Mouse (Mus musculus): ENCODE data around the gene Nit1. TPM values are rescaled to one million over a fixed set of nuclear protein-coding genes. Genes with fewer than 3 reads are reported as not detected.

The Nit1 gene
- polyA plus RNA-seq (2015; fragmentation: Nextera tagmentation; extraction: Ambion mirVana): 51.4 and 52.1 TPM in 2 replicates

DNA sequence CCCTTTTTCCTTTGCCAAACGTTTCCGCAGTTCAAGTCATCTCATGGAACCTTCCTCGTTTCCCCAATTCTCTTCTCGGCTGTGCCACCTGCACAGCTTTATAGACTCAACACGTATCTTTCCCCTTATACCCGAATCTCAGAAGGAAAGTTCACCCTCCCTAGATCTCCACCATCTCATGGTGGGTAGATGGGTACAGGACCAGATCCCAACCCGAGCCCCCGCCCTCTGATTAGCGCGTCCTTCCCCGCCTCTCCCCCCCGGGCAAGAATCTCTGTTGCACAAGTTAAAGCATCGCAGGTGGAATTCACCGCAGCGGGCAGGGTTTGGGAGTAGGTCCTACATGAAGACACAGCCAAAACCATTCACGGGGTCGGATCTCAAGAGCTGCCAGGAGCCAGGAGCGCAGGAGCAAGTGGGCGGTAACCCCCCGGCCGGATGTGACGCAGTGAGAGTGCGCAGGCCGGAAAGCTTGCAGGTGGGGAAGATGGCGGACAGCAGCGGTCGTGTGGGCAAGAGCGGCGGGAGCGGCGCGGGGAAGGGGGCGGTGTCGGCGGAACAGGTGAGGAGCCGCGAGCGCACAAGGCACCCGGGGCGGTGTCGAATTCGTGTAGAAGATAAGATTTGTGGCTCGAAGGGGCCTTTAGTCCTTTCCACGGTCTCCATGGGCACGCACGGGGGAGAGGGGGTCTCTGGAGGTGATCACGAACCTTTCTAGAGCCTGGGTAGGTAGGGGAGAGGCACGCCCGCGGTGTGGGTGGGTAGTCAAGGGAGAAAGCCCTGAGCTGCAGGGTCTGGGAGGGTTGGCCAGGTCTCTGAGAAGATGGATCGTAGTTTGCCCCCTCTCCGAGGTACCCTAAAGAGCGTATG, at the start of gene Nit1, which contains the start of gene Pfdn2:
TSS of gene Nit1 (minus strand) at position 422 of the 870 bp plus-strand sequence.
TSS of gene Pfdn2 (plus strand) at position 446 of the 870 bp plus-strand sequence.
- peak; percentile 93 for ATAC-seq (ENCODE audit: low FRiP score, low read depth)
- peak within 1 kb of the TSS; percentile 73 for H3K9ac ChIP-seq
- no peaks in the 10 kb centered on the region for H3K9me3 ChIP-seq
- H3K4me1 ChIP-seq (replicated peaks): peaks cover 43% of the 10 kb centered on the region
- under 1% methylated on average over 53 of the region's 53 CpGs for WGBS
- peak within 1 kb of the TSS; percentile 87 for H3K27ac ChIP-seq (replicated peaks)
- H3K4me3 ChIP-seq: peak within 1 kb of the TSS; percentile 93
- H3K4me2 ChIP-seq: peak within 1 kb of the TSS; percentile 93
- H3K36me3 ChIP-seq: peaks cover 32% of the 10 kb centered on the region
- H3K27me3 ChIP-seq: no peaks in the 10 kb centered on the region

DNA sequence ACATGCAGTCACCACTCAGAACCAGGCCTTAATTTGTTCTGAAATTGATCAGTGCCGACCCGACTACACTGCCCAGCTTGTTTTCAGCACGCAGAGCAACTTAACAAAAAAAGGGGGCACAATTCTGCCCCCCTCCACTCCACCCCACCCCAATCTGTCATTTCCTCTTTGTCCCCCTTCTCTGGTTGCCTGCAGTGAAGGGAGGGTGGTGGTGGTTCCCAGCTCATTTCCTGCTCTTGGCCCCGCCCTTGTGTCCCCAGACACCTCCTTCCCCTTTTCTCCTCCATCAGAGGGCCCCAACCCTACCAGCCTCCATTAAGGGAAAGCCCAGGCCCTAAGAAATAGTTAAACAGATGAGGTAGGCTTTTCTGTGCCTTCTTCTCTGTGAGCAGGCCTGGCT, 44.7 kb upstream of the Nit1 start:
- no peak overlapping the region for H3K27ac ChIP-seq (replicated peaks)
- H3K9me3 ChIP-seq: no peaks in the 10 kb centered on the region
- H3K27me3 ChIP-seq: no peaks in the 10 kb centered on the region
- no peak for ATAC-seq (ENCODE audit: low FRiP score, low read depth)
- no peaks in the 10 kb centered on the region for H3K4me1 ChIP-seq (replicated peaks)
- no peak overlapping the region for H3K4me3 ChIP-seq
- H3K36me3 ChIP-seq: no peaks in the 10 kb centered on the region
- no peak overlapping the region for H3K4me2 ChIP-seq
- H3K9ac ChIP-seq: no peak overlapping the region
- WGBS: 80% methylated on average over 4 of the region's 4 CpGs

- Histone ChIP-seq H3K4me1 (replicated peaks) (no peaks in the 10 kb centered on the region), H3K27ac (replicated peaks) (no peak within 1 kb of the TSS), H3K27me3 (no peaks in the 10 kb centered on the region), H3K4me2 (no peak within 1 kb of the TSS), H3K9me3 (no peaks in the 10 kb centered on the region), H3K9ac (no peak within 1 kb of the TSS), H3K4me3 (no peak within 1 kb of the TSS), H3K36me3 (no peaks in the 10 kb centered on the region)
- WGBS: 85% methylated on average over 15 of the region's 15 CpGs
- ATAC-seq (ENCODE audit: low FRiP score, low read depth): no peak
These were observed 43.1 kb upstream of the Nit1 start, which contains the start of gene Arhgap30 for GRCm38 (mm10) chr1:171388376-171389102. Gene Arhgap30, plus strand, starts transcription at chr1:171388954.

- no peak overlapping the region for H3K4me3 ChIP-seq
- no peak overlapping the region for H3K4me2 ChIP-seq
- no peaks in the 10 kb centered on the region for H3K4me1 ChIP-seq (replicated peaks)
- H3K27ac ChIP-seq (replicated peaks): no peak overlapping the region
- no peaks in the 10 kb centered on the region for H3K27me3 ChIP-seq
- 22% methylated on average over 6 of the region's 6 CpGs for WGBS
- no peak for ATAC-seq (ENCODE audit: low FRiP score, low read depth)
- H3K9ac ChIP-seq: no peak overlapping the region
- no peaks in the 10 kb centered on the region for H3K9me3 ChIP-seq
- no peaks in the 10 kb centered on the region for H3K36me3 ChIP-seq
These were observed 41.7 kb upstream of the Nit1 start for GRCm38 (mm10) chr1:171387099-171387498.

- H3K27me3 ChIP-seq: 0 out of 2 replicates have a peak, but pooled peaks cover 2% of the 10 kb centered on the region
- H3K9me3 ChIP-seq: no peaks in the 10 kb centered on the region
- H3K4me1 ChIP-seq (replicated peaks): peaks cover 5% of the 10 kb centered on the region
- 73% methylated on average over 9 of the region's 9 CpGs for WGBS
- H3K27ac ChIP-seq (replicated peaks): no peak overlapping the region
- no peak overlapping the region for H3K4me3 ChIP-seq
- H3K4me2 ChIP-seq: no peak overlapping the region
- H3K36me3 ChIP-seq: no peaks in the 10 kb centered on the region
- ATAC-seq (ENCODE audit: low FRiP score, low read depth): no peak
- H3K9ac ChIP-seq: no peak overlapping the region
These were observed 39.7 kb upstream of the Nit1 start for GRCm38 (mm10) chr1:171385171-171385570.

GRCm38 (mm10) chr1:171384361-171384760, 38.9 kb upstream of the Nit1 start:
- Histone ChIP-seq H3K27me3 (0 out of 2 replicates have a peak, but pooled peaks cover 3% of the 10 kb centered on the region), H3K9ac (no peak overlapping the region), H3K36me3 (no peaks in the 10 kb centered on the region), H3K4me2 (no peak overlapping the region), H3K9me3 (no peaks in the 10 kb centered on the region), H3K27ac (replicated peaks) (no peak overlapping the region), H3K4me1 (replicated peaks) (peaks cover 10% of the 10 kb centered on the region), H3K4me3 (no peak overlapping the region)
- no peak for ATAC-seq (ENCODE audit: low FRiP score, low read depth)
- 70% methylated on average over 9 of the region's 9 CpGs for WGBS

GRCm38 (mm10) chr1:171382096-171382620, 36.7 kb upstream of the Nit1 start:
- WGBS: 78% methylated on average over 11 of the region's 11 CpGs
- 0 out of 2 replicates have a peak, but pooled peaks cover 5% of the 10 kb centered on the region for H3K27me3 ChIP-seq
- ATAC-seq (ENCODE audit: low FRiP score, low read depth): no peak

DNA sequence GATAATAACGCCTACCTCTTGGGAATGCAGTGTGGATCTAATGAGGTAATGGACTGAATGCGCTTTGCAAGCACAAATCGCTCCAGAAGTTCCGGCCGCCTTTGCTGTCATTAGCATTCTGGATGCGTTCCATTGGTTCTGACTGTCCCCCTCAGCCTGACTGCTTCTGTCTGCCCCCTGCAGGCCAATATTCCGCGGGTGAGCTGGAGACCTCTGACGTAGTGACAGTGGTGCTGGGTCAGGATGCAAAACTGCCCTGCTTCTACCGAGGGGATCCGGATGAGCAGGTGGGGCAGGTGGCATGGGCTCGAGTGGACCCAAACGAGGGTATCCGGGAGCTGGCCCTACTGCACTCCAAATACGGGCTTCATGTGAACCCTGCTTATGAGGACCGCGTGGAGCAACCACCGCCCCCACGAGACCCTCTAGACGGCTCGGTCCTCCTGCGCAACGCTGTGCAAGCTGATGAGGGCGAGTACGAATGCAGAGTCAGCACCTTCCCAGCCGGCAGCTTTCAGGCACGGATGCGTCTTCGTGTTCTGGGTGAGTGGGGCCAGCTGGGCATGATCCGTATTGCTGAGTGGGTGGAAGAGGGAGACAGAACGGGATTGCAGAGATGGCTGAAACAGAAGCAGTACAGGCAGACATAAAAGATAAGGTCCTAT, 34.6 kb upstream of the Nit1 start:
- H3K4me1 ChIP-seq (replicated peaks): peaks cover 10% of the 10 kb centered on the region
- 0 out of 2 replicates have a peak, but pooled peaks cover 5% of the 10 kb centered on the region for H3K27me3 ChIP-seq
- 3% methylated on average over 31 of the region's 31 CpGs for WGBS
- peak overlapping the region; percentile 39 for H3K4me3 ChIP-seq
- peak overlapping the region; percentile 67 for H3K27ac ChIP-seq (replicated peaks)
- peak; percentile 83 for ATAC-seq (ENCODE audit: low FRiP score, low read depth)
- H3K36me3 ChIP-seq: no peaks in the 10 kb centered on the region
- peak overlapping the region; percentile 45 for H3K9ac ChIP-seq
- no peaks in the 10 kb centered on the region for H3K9me3 ChIP-seq
- peak overlapping the region; percentile 65 for H3K4me2 ChIP-seq

More at GRCm38 (mm10) chr1:171382096-171382620, 36.7 kb upstream of the Nit1 start:
- Histone ChIP-seq H3K9me3 (no peaks in the 10 kb centered on the region), H3K4me3 (no peak overlapping the region), H3K4me2 (no peak overlapping the region), H3K4me1 (replicated peaks) (peaks cover 10% of the 10 kb centered on the region), H3K27ac (replicated peaks) (no peak overlapping the region), H3K9ac (no peak overlapping the region), H3K36me3 (no peaks in the 10 kb centered on the region)

GRCm38 (mm10) chr1:171378298-171378697, 32.9 kb upstream of the Nit1 start:
- no peak for ATAC-seq (ENCODE audit: low FRiP score, low read depth)
- Histone ChIP-seq H3K27ac (replicated peaks) (no peak overlapping the region), H3K27me3 (0 out of 2 replicates have a peak, but pooled peaks cover 5% of the 10 kb centered on the region), H3K4me1 (replicated peaks) (peaks cover 10% of the 10 kb centered on the region), H3K4me3 (no peak overlapping the region), H3K9me3 (no peaks in the 10 kb centered on the region), H3K36me3 (no peaks in the 10 kb centered on the region), H3K4me2 (no peak overlapping the region), H3K9ac (no peak overlapping the region)
- WGBS: 93% methylated on average over 6 of the region's 6 CpGs

DNA sequence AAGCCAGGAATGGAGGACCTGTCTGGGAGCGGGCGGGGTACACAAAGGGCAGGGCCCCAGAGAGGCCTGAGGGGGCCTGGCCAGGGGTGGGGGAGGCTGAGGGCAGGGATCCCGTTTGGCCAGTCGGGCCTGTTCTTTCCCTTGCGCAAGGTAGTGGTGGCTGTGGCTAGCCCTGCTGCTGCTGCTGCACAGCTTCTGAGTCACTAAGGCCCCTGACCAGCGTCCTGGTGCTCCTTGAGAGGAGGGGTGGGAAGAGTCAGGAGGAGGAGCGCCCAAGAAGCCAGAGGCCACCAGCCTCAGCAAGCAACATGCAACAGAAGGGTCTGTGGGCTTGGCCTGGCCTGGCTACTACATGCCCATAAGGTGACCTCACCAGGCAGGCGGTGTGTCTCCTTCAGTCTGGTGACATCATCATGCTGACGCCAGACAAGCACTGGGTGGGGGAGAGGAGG, 30.2 kb upstream of the Nit1 start:
- Histone ChIP-seq H3K27me3 (0 out of 2 replicates have a peak, but pooled peaks cover 2% of the 10 kb centered on the region), H3K4me2 (no peak overlapping the region), H3K9me3 (no peaks in the 10 kb centered on the region), H3K4me1 (replicated peaks) (peaks cover 10% of the 10 kb centered on the region), H3K4me3 (no peak overlapping the region), H3K27ac (replicated peaks) (no peak overlapping the region), H3K9ac (no peak overlapping the region), H3K36me3 (no peaks in the 10 kb centered on the region)
- ATAC-seq (ENCODE audit: low FRiP score, low read depth): no peak
- 50% methylated on average over 9 of the region's 9 CpGs for WGBS

DNA sequence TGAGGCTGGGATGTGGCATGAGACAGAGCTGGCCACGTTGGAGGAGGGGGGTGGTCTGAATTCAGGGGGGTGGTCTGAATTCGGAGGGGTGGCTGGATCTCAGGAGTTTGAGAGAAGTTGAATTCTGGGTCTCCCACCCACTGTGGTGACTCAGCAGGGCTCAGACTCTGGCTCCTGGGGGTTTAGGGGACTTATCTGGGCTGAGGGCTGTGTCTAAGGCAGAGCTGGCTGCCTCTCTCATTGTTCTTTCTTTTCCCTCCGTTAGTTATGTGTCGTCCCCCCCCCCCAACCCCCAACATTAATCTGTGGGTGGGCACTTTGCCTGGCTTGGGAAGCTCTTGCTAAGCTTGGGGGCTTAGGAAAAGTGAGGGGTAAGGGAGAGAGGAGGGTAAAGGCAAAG, 28.5 kb upstream of the Nit1 start:
- H3K27me3 ChIP-seq: no peaks in the 10 kb centered on the region
- H3K4me1 ChIP-seq (replicated peaks): no peaks in the 10 kb centered on the region
- H3K9me3 ChIP-seq: no peaks in the 10 kb centered on the region
- 7% methylated on average over 4 of the region's 4 CpGs for WGBS
- H3K4me2 ChIP-seq: no peak overlapping the region
- H3K4me3 ChIP-seq: no peak overlapping the region
- H3K27ac ChIP-seq (replicated peaks): no peak overlapping the region
- no peak overlapping the region for H3K9ac ChIP-seq
- ATAC-seq (ENCODE audit: low FRiP score, low read depth): no peak
- H3K36me3 ChIP-seq: no peaks in the 10 kb centered on the region

Data from hindbrain, embryonic 15.5 days (tissue).